Mouse (Mus musculus) stomach, embryonic 15.5 days (tissue): ENCODE results near the gene Prpf4. TPM values are rescaled to one million over a fixed set of nuclear protein-coding genes. Genes with fewer than 3 reads are reported as not detected.

ENCODE experiments used
- ATAC-seq: fragments of 200-750 bp; cut with Nextera tagmentation; 2 replicates; pipeline ENCODE4 v1.8.0; 2017; ENCODE audit warnings: low read depth, moderate number of reproducible peaks, moderate TSS enrichment; ENCODE audit not compliant: insufficient read depth, low FRiP score
- H3K27ac ChIP-seq: fragments of 300-500 bp; sonication (generic); 2 replicates; pipeline ENCODE4 v1.5.1; 2015; ENCODE audit warnings: mild to moderate bottlenecking, inconsistent platforms
- H3K27me3 ChIP-seq: fragments of 300-500 bp; sonication (generic); replicated peaks from 2 replicates; pipeline ENCODE4 v1.6.1; 2015; ENCODE audit warnings: inconsistent platforms
- H3K36me3 ChIP-seq: fragments of 300-500 bp; sonication (generic); 2 replicates; pipeline ENCODE4 v1.6.1; 2015; ENCODE audit warnings: inconsistent platforms
- H3K4me1 ChIP-seq: fragments of 300-500 bp; sonication (generic); 2 replicates; pipeline ENCODE4 v1.6.1; 2015; ENCODE audit warnings: inconsistent platforms
- H3K4me2 ChIP-seq: fragments of 300-500 bp; sonication (generic); 2 replicates; pipeline ENCODE4 v1.6.1; 2015; ENCODE audit warnings: mild to moderate bottlenecking, inconsistent platforms
- H3K4me3 ChIP-seq: fragments of 300-500 bp; sonication (generic); replicated peaks from 2 replicates; pipeline ENCODE4 v1.5.1; 2015; ENCODE audit warnings: inconsistent platforms
- H3K9ac ChIP-seq: fragments of 300-500 bp; sonication (generic); 2 replicates; pipeline ENCODE4 v1.6.1; 2015; ENCODE audit warnings: inconsistent platforms
- H3K9me3 ChIP-seq: fragments of 300-500 bp; sonication (generic); 2 replicates; pipeline ENCODE4 v1.6.1; 2016; ENCODE audit warnings: inconsistent platforms
- WGBS: fragments of 180-500 bp; shearing (Covaris S2); methylation state at CpG from one replicate; pipeline ENCODE4 v1.1.7; 2015; 5-methylcytosine and 5-hydroxymethylcytosine counted together
- polyA plus RNA-seq: library from polyadenylated mRNA; unstranded; fragments of >200 nt; fragmentation: Nextera tagmentation; extraction: Ambion mirVana; gene quantifications from 2 replicates; pipeline ENCODE4 v1.2.1, GENCODE M21; 2015

Gene Prpf4
- polyA plus RNA-seq, 1 experiment from 2014 or later, result 18.6 TPM

GRCm38 (mm10) chr4:62425891-62426290 lies 17.3 kb downstream of the Prpf4 start:
- no peak overlapping the region for H3K4me2 ChIP-seq
- H3K4me3 ChIP-seq, result no peak overlapping the region
- no peak overlapping the region for H3K27ac ChIP-seq
- no peak for ATAC-seq
- no peaks in the 10 kb centered on the region for H3K4me1 ChIP-seq
- no peaks in the 10 kb centered on the region for H3K27me3 ChIP-seq
- H3K9ac ChIP-seq, result no peak overlapping the region
- no peaks in the 10 kb centered on the region for H3K9me3 ChIP-seq
- H3K36me3 ChIP-seq, result peaks cover 30% of the 10 kb centered on the region
- WGBS, result 95% methylated on average over 4 of the region's 4 CpGs

GRCm38 (mm10) chr4:62427978-62428758 lies 19.6 kb downstream of the Prpf4 start:
- H3K9me3 ChIP-seq, result no peaks in the 10 kb centered on the region
- no peak overlapping the region for H3K27ac ChIP-seq
- no peaks in the 10 kb centered on the region for H3K27me3 ChIP-seq
- 67% methylated on average over 17 of the region's 17 CpGs for whole genome bisulfite sequencing
- ATAC-seq, result no peak
- H3K9ac ChIP-seq, result no peak overlapping the region
- H3K4me3 ChIP-seq, result no peak overlapping the region
- H3K4me2 ChIP-seq, result no peak overlapping the region
- no peaks in the 10 kb centered on the region for H3K4me1 ChIP-seq
- peaks cover 10% of the 10 kb centered on the region for H3K36me3 ChIP-seq

GRCm38 (mm10) chr4:62429616-62430015 lies 21.0 kb downstream of the Prpf4 start:
- Histone ChIP-seq H3K27me3 (no peaks in the 10 kb centered on the region), H3K4me3 (no peak overlapping the region), H3K27ac (no peak overlapping the region), H3K9ac (no peak overlapping the region), H3K9me3 (no peaks in the 10 kb centered on the region), H3K36me3 (no peaks in the 10 kb centered on the region), H3K4me1 (no peaks in the 10 kb centered on the region), H3K4me2 (no peak overlapping the region)
- 87% methylated on average over 9 of the region's 9 CpGs for WGBS
- ATAC-seq, result no peak

- Histone ChIP-seq H3K4me2 (no peak overlapping the region), H3K9me3 (no peaks in the 10 kb centered on the region), H3K36me3 (no peaks in the 10 kb centered on the region), H3K4me3 (no peak overlapping the region), H3K9ac (no peak overlapping the region), H3K4me1 (no peaks in the 10 kb centered on the region), H3K27ac (no peak overlapping the region), H3K27me3 (no peaks in the 10 kb centered on the region)
- no peak for ATAC-seq
Measured at GRCm38 (mm10) chr4:62430678-62431077, 22.1 kb downstream of the Prpf4 start.

- no peaks in the 10 kb centered on the region for H3K27me3 ChIP-seq
- no peak overlapping the region for H3K27ac ChIP-seq
- 80% methylated on average over 4 of the region's 4 CpGs for WGBS
- no peaks in the 10 kb centered on the region for H3K36me3 ChIP-seq
- no peak overlapping the region for H3K4me3 ChIP-seq
- no peaks in the 10 kb centered on the region for H3K4me1 ChIP-seq
- no peaks in the 10 kb centered on the region for H3K9me3 ChIP-seq
- H3K4me2 ChIP-seq, result no peak overlapping the region
- no peak overlapping the region for H3K9ac ChIP-seq
- ATAC-seq, result no peak
Measured at GRCm38 (mm10) chr4:62431522-62431921, 22.9 kb downstream of the Prpf4 start.

GRCm38 (mm10) chr4:62433939-62434870 lies 25.6 kb downstream of the Prpf4 start:
- no peak overlapping the region for H3K4me3 ChIP-seq
- no peak overlapping the region for H3K4me2 ChIP-seq
- H3K9ac ChIP-seq, result no peak overlapping the region
- H3K4me1 ChIP-seq, result no peaks in the 10 kb centered on the region
- WGBS, result 70% methylated on average over 7 of the region's 7 CpGs
- H3K9me3 ChIP-seq, result no peaks in the 10 kb centered on the region
- no peak for ATAC-seq
- H3K27ac ChIP-seq, result no peak overlapping the region
- no peaks in the 10 kb centered on the region for H3K36me3 ChIP-seq
- H3K27me3 ChIP-seq, result no peaks in the 10 kb centered on the region

- no peak for ATAC-seq
- Histone ChIP-seq H3K9ac (no peak within 1 kb of the TSS), H3K4me1 (no peaks in the 10 kb centered on the region), H3K27me3 (no peaks in the 10 kb centered on the region), H3K9me3 (no peaks in the 10 kb centered on the region), H3K36me3 (no peaks in the 10 kb centered on the region), H3K27ac (no peak within 1 kb of the TSS), H3K4me3 (no peak within 1 kb of the TSS), H3K4me2 (no peak within 1 kb of the TSS)
- WGBS, result 79% methylated on average over 6 of the region's 6 CpGs
Measured at GRCm38 (mm10) chr4:62435081-62435480, 26.5 kb downstream of the Prpf4 start, which contains the start of gene Rnf183. Gene Rnf183 (minus strand): TSS chr4:62435252.

- Histone ChIP-seq H3K4me2 (no peak overlapping the region), H3K9ac (no peak overlapping the region), H3K4me3 (no peak overlapping the region), H3K36me3 (no peaks in the 10 kb centered on the region), H3K27me3 (no peaks in the 10 kb centered on the region), H3K9me3 (no peaks in the 10 kb centered on the region), H3K27ac (no peak overlapping the region), H3K4me1 (no peaks in the 10 kb centered on the region)
- WGBS, result 90% methylated on average over 3 of the region's 3 CpGs
- ATAC-seq, result no peak
Measured at GRCm38 (mm10) chr4:62437256-62437778, 28.7 kb downstream of the Prpf4 start.

- H3K4me3 ChIP-seq, result no peak overlapping the region
- no peaks in the 10 kb centered on the region for H3K4me1 ChIP-seq
- no peaks in the 10 kb centered on the region for H3K36me3 ChIP-seq
- ATAC-seq, result no peak
- H3K4me2 ChIP-seq, result no peak overlapping the region
- WGBS, result 76% methylated on average over 7 of the region's 7 CpGs
- no peaks in the 10 kb centered on the region for H3K9me3 ChIP-seq
- no peaks in the 10 kb centered on the region for H3K27me3 ChIP-seq
- H3K27ac ChIP-seq, result no peak overlapping the region
- no peak overlapping the region for H3K9ac ChIP-seq
Measured at GRCm38 (mm10) chr4:62437871-62438270, 29.3 kb downstream of the Prpf4 start.

GRCm38 (mm10) chr4:62439793-62440192 lies 31.2 kb downstream of the Prpf4 start:
- no peak overlapping the region for H3K9ac ChIP-seq
- ATAC-seq, result no peak
- H3K27me3 ChIP-seq, result no peaks in the 10 kb centered on the region
- no peaks in the 10 kb centered on the region for H3K4me1 ChIP-seq
- WGBS, result 54% methylated on average over 4 of the region's 4 CpGs
- no peak overlapping the region for H3K4me2 ChIP-seq
- no peaks in the 10 kb centered on the region for H3K9me3 ChIP-seq
- no peak overlapping the region for H3K27ac ChIP-seq
- no peaks in the 10 kb centered on the region for H3K36me3 ChIP-seq
- no peak overlapping the region for H3K4me3 ChIP-seq

GRCm38 (mm10) chr4:62440544-62440943 lies 31.9 kb downstream of the Prpf4 start:
- WGBS, result 71% methylated on average over 4 of the region's 4 CpGs
- H3K4me2 ChIP-seq, result no peak overlapping the region
- no peak overlapping the region for H3K9ac ChIP-seq
- no peaks in the 10 kb centered on the region for H3K9me3 ChIP-seq
- H3K27ac ChIP-seq, result no peak overlapping the region
- no peaks in the 10 kb centered on the region for H3K27me3 ChIP-seq
- H3K4me3 ChIP-seq, result no peak overlapping the region
- H3K4me1 ChIP-seq, result no peaks in the 10 kb centered on the region
- no peak for ATAC-seq
- H3K36me3 ChIP-seq, result no peaks in the 10 kb centered on the region

GRCm38 (mm10) chr4:62440986-62441385 lies 32.4 kb downstream of the Prpf4 start:
- Histone ChIP-seq H3K27me3 (no peaks in the 10 kb centered on the region), H3K9me3 (no peaks in the 10 kb centered on the region), H3K4me1 (no peaks in the 10 kb centered on the region), H3K27ac (no peak overlapping the region), H3K4me3 (no peak overlapping the region), H3K9ac (no peak overlapping the region), H3K4me2 (no peak overlapping the region), H3K36me3 (no peaks in the 10 kb centered on the region)
- 58% methylated on average over 4 of the region's 4 CpGs for WGBS
- no peak for ATAC-seq
